Mouse (Mus musculus): ENCODE measurements around the gene Nmi.

- TF ChIP-seq MYOG (IDR thresholded peaks at IDR 0.05; ENCODE audit: control insufficient read depth, extremely low read depth, insufficient read length) (no peak), CTCF (IDR thresholded peaks at IDR 0.05; ENCODE audit: control insufficient read depth, insufficient read depth, insufficient read length) (no peak), USF1 (IDR thresholded peaks at IDR 0.05; ENCODE audit: low read depth) (no peak), FOSL1 (IDR thresholded peaks at IDR 0.05; ENCODE audit: insufficient read depth, low read length, poor library complexity, severe bottlenecking) (no peak), MYOD1 (IDR thresholded peaks at IDR 0.05; ENCODE audit: control insufficient read depth, insufficient read length, low read depth) (no peak), MAX (IDR thresholded peaks at IDR 0.05) (no peak)
These were observed 43.1 kb upstream of the Nmi start for GRCm38 (mm10) chr2:52016361-52016760.

Data from C2C12 (cell line).